9 mouse cellular contexts compared by ENCODE assay signal in the genomic region with DNA sequence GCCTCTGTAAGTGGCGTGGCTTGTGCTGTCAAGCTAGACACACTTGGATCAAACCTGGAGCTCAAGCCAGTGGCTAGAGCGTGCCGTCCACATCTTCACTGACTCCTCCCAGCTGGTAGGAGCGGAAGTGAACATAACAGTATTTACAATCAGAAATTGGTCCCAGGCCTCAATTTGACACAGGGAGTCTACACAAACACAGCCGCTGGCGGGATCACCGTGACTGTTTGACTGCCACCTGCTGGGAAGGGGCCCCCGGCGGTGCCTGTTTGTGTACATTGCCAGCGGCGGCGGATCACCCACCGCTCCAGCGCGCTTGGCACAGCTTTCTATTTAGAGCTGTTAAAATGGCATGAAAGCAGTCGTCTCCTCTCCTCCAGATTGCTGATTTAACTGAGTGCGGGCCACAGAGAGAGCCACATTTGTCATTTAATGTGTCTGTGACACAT. TPM values are rescaled to one million over a fixed set of nuclear protein-coding genes. Genes with fewer than 3 reads are reported as not detected.
DNase-seq lines count a peak whose midpoint lies in the region; ATAC-seq and TF ChIP-seq lines count a peak whose summit lies in the region.
"Had no signal": no experiment of that assay in that cellular context is flagged by ENCODE, and none has a peak within 500 bp of the region (broad histone marks: within the 10 kb centered on the region; RNA-seq: fewer than 3 reads in every experiment).

No protein-coding gene starts in this region.

- peak overlapping the region; percentile 41 for H3K4me2 ChIP-seq in hindbrain, embryonic 16.5 days (ENCODE audit: low read length)
- H3K4me2 ChIP-seq: liver, embryonic 15.5 days had no signal

- ATAC-seq in hindbrain, embryonic 16.5 days: peak; percentile 81

- no peak for TF ChIP-seq CTCF in brain, embryonic 14.5 days (IDR thresholded peaks at IDR 0.05; ENCODE audit: borderline replicate concordance, extremely low read depth, insufficient read depth, insufficient read length)

- no peak for TF ChIP-seq POLR2A in brain, embryonic 14.5 days (IDR thresholded peaks at IDR 0.05; ENCODE audit: borderline replicate concordance, extremely low read depth, insufficient read depth, insufficient read length, poor library complexity, severe bottlenecking)

- H3K27ac ChIP-seq in hindbrain, embryonic 16.5 days (ENCODE audit: low read depth, low read length): peak overlapping the region; percentile 44; the same call in 1 of the 2 replicates
- H3K27ac ChIP-seq: liver, embryonic 15.5 days had no signal

- H3K9ac ChIP-seq in hindbrain, embryonic 16.5 days (ENCODE audit: low read depth, low read length): no peak overlapping the region
- H3K9ac ChIP-seq: liver, embryonic 15.5 days had no signal

- H3K36me3 ChIP-seq in hindbrain, embryonic 16.5 days (ENCODE audit: control insufficient read depth, insufficient read depth, low read length): peaks cover 16% of the 10 kb centered on the region

- H3K4me3 ChIP-seq in hindbrain, embryonic 16.5 days (ENCODE audit: low read length): no peak overlapping the region; the same call in 1 of the 2 replicates
- H3K4me3 ChIP-seq: liver, embryonic 15.5 days had no signal

- WGBS in hindbrain, embryonic 16.5 days: 18% methylated on average over 17 of the region's 17 CpGs

- H3K27me3 ChIP-seq in hindbrain, embryonic 16.5 days (replicated peaks; ENCODE audit: control insufficient read depth, insufficient read depth, low read length): 0 out of 2 replicates have a peak, but pooled peaks cover 5% of the 10 kb centered on the region
- H3K27me3 ChIP-seq: liver, embryonic 15.5 days had no signal

- peak; percentile 35 for DNase-seq in Muller cell, postnatal 12 days (ENCODE audit: inconsistent ontology term)
- peak; percentile 89 for DNase-seq in brain, embryonic 14.5 days (ENCODE audit: low read depth)
- DNase-seq in mesoderm, embryonic 11.5 days (ENCODE audit: low read depth, low spot score): peak; percentile 44
- no peak for DNase-seq in heart, adult 11 months
- no peak for DNase-seq in adrenal gland, postnatal 4 days (ENCODE audit: low spot score in 2 of 2)
- DNase-seq in spleen, postnatal 4 days (ENCODE audit: low spot score in 2 of 2): no peak
- no peak for DNase-seq in adrenal gland, adult 8-10 months

- peaks cover 14% of the 10 kb centered on the region for H3K4me1 ChIP-seq in hindbrain, embryonic 16.5 days (ENCODE audit: control insufficient read depth, insufficient read depth, low read depth, low read length)

- H3K9me3 ChIP-seq in hindbrain, embryonic 16.5 days (ENCODE audit: control insufficient read depth, low read length): no peaks in the 10 kb centered on the region
- H3K9me3 ChIP-seq: liver, embryonic 15.5 days had no signal

RNA-seq across cellular contexts. Expression of gene Abcg5, which starts 26.6 kb away (rescaled TPM):
- 2.1 and 3.7 TPM in 2 replicates for polyA plus RNA-seq in brain, embryonic 14.5 days (2012; rRNA removed)
- polyA plus RNA-seq in hindbrain, embryonic 16.5 days (2015; fragmentation: Nextera tagmentation; extraction: Ambion mirVana): 1.8 and 2.3 TPM in 2 replicates
- total RNA-seq in adrenal gland, postnatal 4 days (2021): 1 to 10 TPM in 1 of 2 experiments, under 1 TPM in 1; 0.64 to 4.5 TPM
- total RNA-seq in adrenal gland, adult 8-10 months (2022): under 1 TPM in 1 of 4 experiments, not detected in 3; 0.21 TPM

RNA-seq across cellular contexts. Expression of gene Abcg8, which starts 33.3 kb away (rescaled TPM):
- 0.50 and 0.55 TPM in 2 replicates for polyA plus RNA-seq in brain, embryonic 14.5 days (2012; rRNA removed)
- 0.04 and 0.06 TPM in 2 replicates for polyA plus RNA-seq in hindbrain, embryonic 16.5 days (2015; fragmentation: Nextera tagmentation; extraction: Ambion mirVana)
- total RNA-seq in adrenal gland, postnatal 4 days (2021): 1 to 10 TPM in 1 of 2 experiments, under 1 TPM in 1; 0.25 to 4.5 TPM
- not detected for total RNA-seq in adrenal gland, adult 8-10 months (2022)

Comparison
In these comparisons a context has a peak if more than half of its experiments do, and no peak if none do; other contexts are left out.
1. DNase-seq: peak in Muller cell, postnatal 12 days (single experiment), brain, embryonic 14.5 days (single experiment) and mesoderm, embryonic 11.5 days (single experiment); none in heart, adult 11 months (single experiment), adrenal gland, postnatal 4 days (0 of 2), spleen, postnatal 4 days (0 of 2) and adrenal gland, adult 8-10 months (single experiment).